Mouse (Mus musculus): ENCODE data around the gene Ppp4r2. TPM values are rescaled to one million over a fixed set of nuclear protein-coding genes. Genes with fewer than 3 reads are reported as not detected.

The Ppp4r2 gene
- polyA plus RNA-seq, 1 experiment from 2014 or later = 28.7 TPM

- H3K36me3 ChIP-seq = peaks cover 12% of the 10 kb centered on the region
- no peak overlapping the region for H3K4me2 ChIP-seq (replicated peaks)
- H3K27me3 ChIP-seq = no peaks in the 10 kb centered on the region
- H3K4me3 ChIP-seq = no peak overlapping the region
- ATAC-seq (ENCODE audit: insufficient number of reproducible peaks, insufficient read depth, low FRiP score, low TSS enrichment) = no peak
- no peak overlapping the region for H3K9ac ChIP-seq
- H3K9me3 ChIP-seq = no peaks in the 10 kb centered on the region
- H3K4me1 ChIP-seq = no peaks in the 10 kb centered on the region
- 47% methylated on average over 5 of the region's 5 CpGs for WGBS
- no peak overlapping the region for H3K27ac ChIP-seq
Measured at GRCm38 (mm10) chr6:100868863-100869262, 35.4 kb downstream of the Ppp4r2 start.

GRCm38 (mm10) chr6:100869909-100870308 lies 36.5 kb downstream of the Ppp4r2 start:
- no peak overlapping the region for H3K27ac ChIP-seq
- no peak for ATAC-seq (ENCODE audit: insufficient number of reproducible peaks, insufficient read depth, low FRiP score, low TSS enrichment)
- peaks cover 8% of the 10 kb centered on the region for H3K36me3 ChIP-seq
- H3K9me3 ChIP-seq = no peaks in the 10 kb centered on the region
- H3K4me2 ChIP-seq (replicated peaks) = no peak overlapping the region
- 86% methylated on average over 9 of the region's 9 CpGs for WGBS
- no peak overlapping the region for H3K4me3 ChIP-seq
- no peak overlapping the region for H3K9ac ChIP-seq
- H3K27me3 ChIP-seq = no peaks in the 10 kb centered on the region
- no peaks in the 10 kb centered on the region for H3K4me1 ChIP-seq

GRCm38 (mm10) chr6:100873191-100873590 lies 39.8 kb downstream of the Ppp4r2 start:
- Histone ChIP-seq H3K4me2 (replicated peaks) (no peak overlapping the region), H3K36me3 (no peaks in the 10 kb centered on the region), H3K9ac (no peak overlapping the region), H3K9me3 (no peaks in the 10 kb centered on the region; the same call in 1 of the 2 replicates), H3K27ac (no peak overlapping the region), H3K4me3 (no peak overlapping the region), H3K27me3 (no peaks in the 10 kb centered on the region), H3K4me1 (no peaks in the 10 kb centered on the region)
- WGBS = 66% methylated on average over 6 of the region's 6 CpGs
- ATAC-seq (ENCODE audit: insufficient number of reproducible peaks, insufficient read depth, low FRiP score, low TSS enrichment) = no peak

- ATAC-seq (ENCODE audit: insufficient number of reproducible peaks, insufficient read depth, low FRiP score, low TSS enrichment) = no peak
- no peaks in the 10 kb centered on the region; the same call in 1 of the 2 replicates for H3K9me3 ChIP-seq
Measured at GRCm38 (mm10) chr6:100875862-100876623, 42.6 kb downstream of the Ppp4r2 start.

GRCm38 (mm10) chr6:100876624-100877017 lies 43.2 kb downstream of the Ppp4r2 start:
- Histone ChIP-seq H3K9me3 (no peaks in the 10 kb centered on the region; the same call in 1 of the 2 replicates), H3K27ac (no peak overlapping the region), H3K36me3 (no peaks in the 10 kb centered on the region), H3K9ac (no peak overlapping the region), H3K4me3 (no peak overlapping the region), H3K4me1 (no peaks in the 10 kb centered on the region), H3K4me2 (replicated peaks) (no peak overlapping the region), H3K27me3 (peaks cover 8% of the 10 kb centered on the region; the same call in 1 of the 2 replicates)
- no peak for ATAC-seq (ENCODE audit: insufficient number of reproducible peaks, insufficient read depth, low FRiP score, low TSS enrichment)
- 86% methylated on average over 12 of the region's 12 CpGs for whole genome bisulfite sequencing

More at GRCm38 (mm10) chr6:100875862-100876623, 42.6 kb downstream of the Ppp4r2 start:
- Histone ChIP-seq H3K4me3 (no peak overlapping the region), H3K27me3 (peaks cover 8% of the 10 kb centered on the region; the same call in 1 of the 2 replicates), H3K36me3 (no peaks in the 10 kb centered on the region), H3K9ac (no peak overlapping the region), H3K27ac (no peak overlapping the region), H3K4me1 (no peaks in the 10 kb centered on the region), H3K4me2 (replicated peaks) (no peak overlapping the region)
- WGBS = 68% methylated on average over 19 of the region's 20 CpGs

GRCm38 (mm10) chr6:100878546-100878945 lies 45.1 kb downstream of the Ppp4r2 start:
- Histone ChIP-seq H3K4me2 (replicated peaks) (no peak overlapping the region), H3K4me3 (no peak overlapping the region), H3K9me3 (no peaks in the 10 kb centered on the region; the same call in 1 of the 2 replicates), H3K27ac (no peak overlapping the region), H3K9ac (no peak overlapping the region), H3K4me1 (peaks cover 5% of the 10 kb centered on the region; the same call in 1 of the 2 replicates), H3K27me3 (peaks cover 8% of the 10 kb centered on the region; the same call in 1 of the 2 replicates), H3K36me3 (no peaks in the 10 kb centered on the region)
- 83% methylated on average over 13 of the region's 13 CpGs for WGBS
- no peak for ATAC-seq (ENCODE audit: insufficient number of reproducible peaks, insufficient read depth, low FRiP score, low TSS enrichment)

- WGBS = 45% methylated on average over 10 of the region's 10 CpGs
- Histone ChIP-seq H3K36me3 (no peaks in the 10 kb centered on the region), H3K4me2 (replicated peaks) (no peak overlapping the region), H3K27me3 (peaks cover 8% of the 10 kb centered on the region; the same call in 1 of the 2 replicates), H3K4me3 (no peak overlapping the region), H3K9me3 (no peaks in the 10 kb centered on the region; the same call in 1 of the 2 replicates), H3K4me1 (peaks cover 5% of the 10 kb centered on the region; the same call in 1 of the 2 replicates), H3K9ac (no peak overlapping the region), H3K27ac (no peak overlapping the region)
- no peak for ATAC-seq (ENCODE audit: insufficient number of reproducible peaks, insufficient read depth, low FRiP score, low TSS enrichment)
Measured at GRCm38 (mm10) chr6:100879607-100880006, 46.2 kb downstream of the Ppp4r2 start.

- H3K27ac ChIP-seq = no peak overlapping the region
- H3K9me3 ChIP-seq = no peaks in the 10 kb centered on the region; the same call in 1 of the 2 replicates
- 79% methylated on average over 9 of the region's 9 CpGs for WGBS
Measured at GRCm38 (mm10) chr6:100881657-100882056, 48.2 kb downstream of the Ppp4r2 start.

GRCm38 (mm10) chr6:100882381-100883213 lies 49.2 kb downstream of the Ppp4r2 start:
- peaks cover 8% of the 10 kb centered on the region; the same call in 1 of the 2 replicates for H3K27me3 ChIP-seq
- no peak overlapping the region; the same call in 1 of the 2 replicates for H3K4me2 ChIP-seq (replicated peaks)
- no peak for ATAC-seq (ENCODE audit: insufficient number of reproducible peaks, insufficient read depth, low FRiP score, low TSS enrichment)
- H3K36me3 ChIP-seq = no peaks in the 10 kb centered on the region
- no peak overlapping the region for H3K9ac ChIP-seq
- peaks cover 5% of the 10 kb centered on the region; the same call in 1 of the 2 replicates for H3K4me1 ChIP-seq
- no peak overlapping the region for H3K27ac ChIP-seq
- no peaks in the 10 kb centered on the region; the same call in 1 of the 2 replicates for H3K9me3 ChIP-seq
- H3K4me3 ChIP-seq = no peak overlapping the region
- 18% methylated on average over 15 of the region's 15 CpGs for WGBS

More at GRCm38 (mm10) chr6:100881657-100882056, 48.2 kb downstream of the Ppp4r2 start:
- peaks cover 5% of the 10 kb centered on the region; the same call in 1 of the 2 replicates for H3K4me1 ChIP-seq
- ATAC-seq (ENCODE audit: insufficient number of reproducible peaks, insufficient read depth, low FRiP score, low TSS enrichment) = no peak
- no peak overlapping the region for H3K9ac ChIP-seq
- peaks cover 8% of the 10 kb centered on the region; the same call in 1 of the 2 replicates for H3K27me3 ChIP-seq
- no peak overlapping the region for H3K4me2 ChIP-seq (replicated peaks)
- no peak overlapping the region for H3K4me3 ChIP-seq
- H3K36me3 ChIP-seq = no peaks in the 10 kb centered on the region

GRCm38 (mm10) chr6:100883233-100883632 lies 49.8 kb downstream of the Ppp4r2 start:
- WGBS = 48% methylated on average over 13 of the region's 13 CpGs
- Histone ChIP-seq H3K4me2 (replicated peaks) (no peak overlapping the region), H3K36me3 (no peaks in the 10 kb centered on the region), H3K9me3 (no peaks in the 10 kb centered on the region), H3K4me1 (peaks cover 5% of the 10 kb centered on the region; the same call in 1 of the 2 replicates), H3K9ac (no peak overlapping the region), H3K27ac (no peak overlapping the region), H3K27me3 (peaks cover 8% of the 10 kb centered on the region; the same call in 1 of the 2 replicates), H3K4me3 (no peak overlapping the region)
- no peak for ATAC-seq (ENCODE audit: insufficient number of reproducible peaks, insufficient read depth, low FRiP score, low TSS enrichment)

GRCm38 (mm10) chr6:100884594-100885225 lies 51.3 kb downstream of the Ppp4r2 start:
- H3K9me3 ChIP-seq = no peaks in the 10 kb centered on the region
- peaks cover 5% of the 10 kb centered on the region; the same call in 1 of the 2 replicates for H3K4me1 ChIP-seq
- H3K9ac ChIP-seq = no peak overlapping the region
- H3K36me3 ChIP-seq = no peaks in the 10 kb centered on the region
- H3K4me3 ChIP-seq = no peak overlapping the region
- no peak overlapping the region for H3K27ac ChIP-seq
- 95% methylated on average over 12 of the region's 12 CpGs for WGBS
- no peak for ATAC-seq (ENCODE audit: insufficient number of reproducible peaks, insufficient read depth, low FRiP score, low TSS enrichment)
- H3K27me3 ChIP-seq = no peaks in the 10 kb centered on the region; the same call in 1 of the 2 replicates
- no peak overlapping the region for H3K4me2 ChIP-seq (replicated peaks)

Measured in embryonic facial prominence, embryonic 12.5 days (tissue).